Mouse (Mus musculus) embryonic fibroblast, embryonic 13.5 days (primary cell): ENCODE data around the gene Btbd8.

Experiments
- CTCF ChIP-seq: IDR thresholded peaks from 2 replicates; pipeline ENCODE4 v1.5.1; 2011; ENCODE audit warnings: mild to moderate bottlenecking, control low read depth, low read length, moderate library complexity, borderline replicate concordance; ENCODE audit not compliant: insufficient read depth
- POLR2A ChIP-seq: IDR thresholded peaks from 2 replicates; pipeline ENCODE4 v1.6.1; 2011; ENCODE audit warnings: low read depth, mild to moderate bottlenecking, control low read depth, low read length, moderate library complexity

- TF ChIP-seq POLR2A (no peak), CTCF (no peak)
Measured at GRCm38 (mm10) chr5:107533590-107533989, 95.8 kb downstream of the Btbd8 start.
